Mouse (Mus musculus) A20 (cell line): Measurements from ENCODE around the gene Tlr9.

Experiments
- DNase-seq: peaks from one replicate; pipeline ENCODE4 v3.0.0-alpha.2; 2011; ENCODE audit warnings: low read depth, low spot score

Tlr9 gene

GRCm38 (mm10) chr9:106231816-106232215 is 9.4 kb downstream of the Tlr9 start:
- DNase-seq = peak; percentile 10

GRCm38 (mm10) chr9:106232956-106233355 is 10.6 kb downstream of the Tlr9 start:
- no peak for DNase-seq

GRCm38 (mm10) chr9:106233953-106234352 is 11.6 kb downstream of the Tlr9 start:
- no peak for DNase-seq

GRCm38 (mm10) chr9:106235194-106235830 is 12.9 kb downstream of the Tlr9 start:
- no peak for DNase-seq

GRCm38 (mm10) chr9:106236156-106236817 is 13.9 kb downstream of the Tlr9 start:
- no peak for DNase-seq

GRCm38 (mm10) chr9:106236818-106237211 is 14.4 kb downstream of the Tlr9 start:
- DNase-seq = no peak

GRCm38 (mm10) chr9:106237401-106237800 is 15.0 kb downstream of the Tlr9 start:
- no peak for DNase-seq

DNA sequence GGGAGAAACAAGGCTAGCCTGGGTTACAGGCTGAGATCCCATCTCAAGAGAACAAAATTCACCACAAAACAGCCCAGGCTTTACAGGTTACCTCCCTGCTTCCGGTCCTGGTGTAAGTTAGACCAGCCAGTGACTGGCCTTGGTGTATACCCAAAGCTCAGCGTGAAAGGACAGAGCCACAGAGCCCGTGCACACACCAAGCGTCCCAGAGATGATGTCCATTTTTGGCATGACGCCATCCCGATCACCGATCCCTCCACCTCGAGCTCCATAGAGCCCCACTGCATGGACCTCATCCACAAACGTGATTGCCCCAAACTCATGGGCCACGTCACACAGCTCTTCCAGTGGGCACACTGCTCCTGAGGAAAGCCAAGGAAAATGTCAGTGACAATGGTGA is 15.5 kb downstream of the Tlr9 start:
- DNase-seq = no peak

- DNase-seq = peak; percentile 22
Observed at GRCm38 (mm10) chr9:106241541-106242164, 19.3 kb downstream of the Tlr9 start.

DNA sequence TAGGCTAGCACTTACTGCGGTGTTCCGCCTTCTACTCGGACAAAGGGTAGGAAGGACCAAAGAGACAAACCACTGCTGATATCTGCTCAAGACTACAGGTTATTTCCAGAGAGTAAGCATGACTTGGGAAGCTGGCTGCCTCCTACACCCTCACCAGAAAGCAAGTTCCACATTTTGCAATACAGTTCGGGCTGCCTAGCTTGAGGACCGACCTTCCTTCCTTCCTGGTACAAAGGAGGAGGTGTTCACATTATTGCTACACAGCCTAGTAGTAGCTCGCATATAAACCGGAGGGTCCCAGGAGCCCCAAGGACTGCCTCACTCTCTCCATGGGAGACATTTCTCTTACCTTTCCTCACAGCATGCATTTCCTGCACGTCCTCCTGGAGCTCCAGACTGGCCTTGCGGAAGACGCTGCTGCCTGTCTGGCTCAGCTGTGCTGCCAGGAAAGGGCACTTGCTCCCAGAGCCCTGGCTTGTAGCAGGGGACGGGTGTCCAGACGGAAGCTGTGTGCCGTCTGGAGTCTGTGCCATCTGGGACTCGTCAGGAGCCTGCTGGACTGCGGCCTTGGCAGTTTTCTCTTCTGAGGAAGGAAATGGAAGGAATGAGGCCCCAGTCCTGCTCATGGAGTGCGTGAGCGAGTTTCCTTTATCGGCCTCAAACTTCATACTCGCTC is 20.6 kb downstream of the Tlr9 start:
- DNase-seq = no peak

DNA sequence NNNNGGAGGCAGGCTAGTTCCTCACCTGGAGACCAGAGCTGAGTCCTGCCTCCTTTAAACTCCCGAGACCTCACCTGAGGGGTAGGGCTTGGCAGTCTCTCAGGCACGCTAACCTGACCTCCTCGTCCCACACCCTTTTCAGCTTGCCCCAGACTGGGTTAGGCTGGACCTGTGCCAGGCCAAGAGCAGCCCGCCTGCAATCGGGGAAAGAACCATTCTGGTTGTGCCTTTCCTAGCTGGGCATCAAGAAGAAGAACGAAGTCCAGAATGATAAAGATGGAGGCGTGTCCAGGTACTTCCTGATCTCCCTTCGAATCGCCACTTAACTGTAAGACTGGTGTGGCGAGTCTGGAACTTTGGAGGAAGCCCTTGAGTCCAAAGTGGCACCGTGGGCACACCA is 27.2 kb downstream of the Tlr9 start:
- DNase-seq = no peak

DNA sequence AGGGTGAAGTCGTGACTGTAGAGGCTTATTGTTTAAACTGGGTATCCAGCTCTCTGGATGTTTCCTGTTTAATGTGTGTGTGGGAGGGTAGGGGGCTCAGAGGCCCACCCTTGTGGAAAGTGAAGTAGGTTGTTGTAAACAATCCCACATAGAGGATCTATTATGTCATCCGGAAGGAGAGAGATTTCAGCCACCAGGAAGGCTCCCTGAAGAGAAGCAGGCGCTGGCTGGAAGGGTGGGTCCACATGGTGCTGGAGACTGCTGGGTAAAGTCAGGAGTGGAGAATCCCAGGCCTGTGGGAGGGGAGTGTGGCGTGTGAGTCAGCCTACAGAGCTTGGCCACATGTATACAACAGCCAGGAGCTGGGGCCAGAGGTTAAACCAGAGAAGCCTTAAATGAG is 27.8 kb downstream of the Tlr9 start:
- no peak for DNase-seq

- DNase-seq = no peak
Observed at GRCm38 (mm10) chr9:106251066-106251465, 28.7 kb downstream of the Tlr9 start.

DNA sequence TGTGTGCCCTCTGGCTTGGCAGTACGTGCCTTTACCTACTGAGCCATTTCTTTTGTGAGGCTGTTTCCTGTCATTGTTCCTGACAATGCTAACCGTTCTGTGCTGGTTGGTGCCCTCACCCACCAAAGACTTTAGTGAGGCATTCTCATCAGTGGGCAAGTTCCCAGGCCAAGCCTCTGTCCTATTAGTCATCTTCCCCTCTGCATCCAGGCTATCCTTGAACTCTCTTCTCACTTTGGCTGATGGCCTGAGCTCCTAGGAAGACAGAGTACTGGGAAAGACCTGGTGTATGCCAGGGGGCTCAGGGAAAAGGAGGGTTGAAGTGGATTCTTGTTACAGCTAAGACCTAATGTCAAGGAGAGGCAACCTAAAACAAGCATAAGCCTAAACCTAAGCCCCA is 31.6 kb downstream of the Tlr9 start:
- DNase-seq = no peak

GRCm38 (mm10) chr9:106258412-106258811 is 36.0 kb downstream of the Tlr9 start:
- no peak for DNase-seq

DNA sequence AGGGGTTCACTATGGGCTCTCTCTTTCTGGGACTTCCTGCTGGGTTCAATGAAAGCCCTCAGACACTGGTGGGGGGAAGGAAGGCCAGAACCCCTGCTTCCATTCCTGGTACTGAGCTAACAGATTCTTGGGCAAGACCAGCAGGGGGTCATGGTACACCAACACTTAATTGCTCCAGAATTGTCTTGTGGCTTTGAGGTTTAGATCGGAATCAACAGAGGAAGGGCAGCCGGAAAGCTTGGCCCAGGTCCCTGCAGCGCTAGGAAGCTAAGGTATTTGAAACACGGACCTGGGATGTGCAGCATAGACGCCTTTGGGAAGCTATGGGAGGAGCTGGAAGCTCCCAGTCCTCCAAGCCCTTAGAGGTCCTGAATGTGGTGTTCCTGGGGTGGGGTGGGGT is 36.6 kb downstream of the Tlr9 start:
- no peak for DNase-seq

DNA sequence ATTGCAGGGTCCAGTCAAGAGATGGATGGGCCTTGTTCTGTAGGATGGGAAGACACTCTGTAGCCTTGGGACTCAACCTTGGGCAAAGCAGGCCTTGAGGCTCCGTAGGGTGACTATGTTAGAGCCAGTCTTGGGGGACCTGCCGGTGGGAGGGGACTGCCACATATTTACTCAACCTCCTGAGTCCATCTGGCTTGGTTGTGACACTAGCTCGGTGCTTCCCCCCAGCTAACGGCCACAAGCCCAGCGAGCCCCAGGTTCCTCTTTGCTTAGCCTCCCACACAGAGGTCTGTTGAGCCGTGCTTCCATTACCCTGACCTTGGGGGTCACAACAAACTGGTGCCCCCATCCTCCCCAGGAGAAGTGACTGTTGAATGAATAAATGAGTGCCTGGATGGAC is 38.7 kb downstream of the Tlr9 start:
- DNase-seq = peak; percentile 40

GRCm38 (mm10) chr9:106261491-106261890 is 39.1 kb downstream of the Tlr9 start:
- DNase-seq = no peak

GRCm38 (mm10) chr9:106262075-106262474 is 39.7 kb downstream of the Tlr9 start:
- DNase-seq = no peak

GRCm38 (mm10) chr9:106263381-106263924 is 41.1 kb downstream of the Tlr9 start:
- DNase-seq = no peak

DNA sequence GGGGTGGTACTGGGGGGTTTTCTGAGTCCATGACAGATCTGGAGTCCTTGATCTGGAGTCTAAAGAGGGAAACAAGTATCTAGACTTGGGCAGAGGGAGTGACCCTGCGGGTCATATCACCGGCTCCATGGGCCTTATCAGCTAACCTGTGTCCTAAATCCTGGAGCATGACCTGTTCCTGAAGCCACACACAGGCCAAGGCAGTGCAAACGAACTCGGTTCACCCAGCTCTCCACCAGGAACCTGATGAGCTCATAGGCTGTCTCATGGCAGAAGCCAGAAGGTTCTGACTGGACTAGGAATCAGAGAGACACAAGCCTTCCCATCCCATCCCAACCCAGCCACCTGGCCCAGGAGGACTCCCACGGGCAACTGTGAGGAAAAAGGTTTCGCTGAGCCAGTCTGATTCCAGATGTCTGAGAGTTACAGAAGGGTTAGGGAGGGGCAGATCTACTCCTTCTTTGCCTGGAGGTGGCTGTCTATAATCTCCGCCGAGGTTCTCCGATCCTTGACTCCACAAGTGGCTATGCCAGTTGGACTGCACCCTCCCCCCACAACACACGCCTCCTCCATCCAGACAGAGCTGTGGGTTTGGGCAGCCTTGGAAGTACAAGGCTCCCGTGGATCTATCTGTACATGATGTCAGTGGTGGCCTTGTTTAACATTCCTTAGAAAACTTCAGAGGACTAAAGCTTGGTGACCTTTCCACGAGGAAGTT is 43.1 kb downstream of the Tlr9 start:
- DNase-seq = no peak
